Mouse (Mus musculus) megakaryocyte, embryonic 14.5 days (primary cell): Measurements from ENCODE around the gene Sct. TPM values are rescaled to one million over a fixed set of nuclear protein-coding genes. Genes with fewer than 3 reads are reported as not detected.
A peak's percentile ranks its signal among the peaks of the same experiment; 100 is the strongest.

Source experiments
- H3K27me3 ChIP-seq: replicated peaks from 2 replicates; pipeline ENCODE3; 2012; ENCODE audit warnings: inconsistent platforms
- H3K36me3 ChIP-seq: replicated peaks from 2 replicates; pipeline ENCODE3; 2012; ENCODE audit warnings: low read length, inconsistent platforms, mixed read lengths
- H3K4me1 ChIP-seq: 2 replicates; pipeline ENCODE4 v1.6.1; 2012; ENCODE audit warnings: inconsistent platforms
- H3K4me3 ChIP-seq: replicated peaks from 2 replicates; pipeline ENCODE3; 2012; ENCODE audit warnings: moderate library complexity, mild to moderate bottlenecking, inconsistent platforms
- H3K9me3 ChIP-seq: 2 replicates; pipeline ENCODE4 v1.6.1; 2012; ENCODE audit warnings: inconsistent platforms
- FLI1 ChIP-seq: IDR thresholded peaks from 2 replicates; pipeline ENCODE4 v1.6.1; 2012; ENCODE audit warnings: low read length, inconsistent platforms, mixed read lengths
- GATA1 ChIP-seq: IDR thresholded peaks from 3 replicates; pipeline ENCODE4 v1.6.1; 2012; ENCODE audit warnings: mixed read lengths, low read length, inconsistent platforms, borderline replicate concordance
- polyA plus RNA-seq: library from polyadenylated mRNA; stranded (reverse); fragments of >175 nt; gene quantifications from 2 replicates; pipeline ENCODE4 v1.2.3, GENCODE M21; 2012; ENCODE audit warnings: low replicate concordance; ENCODE audit not compliant: insufficient read depth

The Sct gene
- not detected in 2 replicates for polyA plus RNA-seq

DNA sequence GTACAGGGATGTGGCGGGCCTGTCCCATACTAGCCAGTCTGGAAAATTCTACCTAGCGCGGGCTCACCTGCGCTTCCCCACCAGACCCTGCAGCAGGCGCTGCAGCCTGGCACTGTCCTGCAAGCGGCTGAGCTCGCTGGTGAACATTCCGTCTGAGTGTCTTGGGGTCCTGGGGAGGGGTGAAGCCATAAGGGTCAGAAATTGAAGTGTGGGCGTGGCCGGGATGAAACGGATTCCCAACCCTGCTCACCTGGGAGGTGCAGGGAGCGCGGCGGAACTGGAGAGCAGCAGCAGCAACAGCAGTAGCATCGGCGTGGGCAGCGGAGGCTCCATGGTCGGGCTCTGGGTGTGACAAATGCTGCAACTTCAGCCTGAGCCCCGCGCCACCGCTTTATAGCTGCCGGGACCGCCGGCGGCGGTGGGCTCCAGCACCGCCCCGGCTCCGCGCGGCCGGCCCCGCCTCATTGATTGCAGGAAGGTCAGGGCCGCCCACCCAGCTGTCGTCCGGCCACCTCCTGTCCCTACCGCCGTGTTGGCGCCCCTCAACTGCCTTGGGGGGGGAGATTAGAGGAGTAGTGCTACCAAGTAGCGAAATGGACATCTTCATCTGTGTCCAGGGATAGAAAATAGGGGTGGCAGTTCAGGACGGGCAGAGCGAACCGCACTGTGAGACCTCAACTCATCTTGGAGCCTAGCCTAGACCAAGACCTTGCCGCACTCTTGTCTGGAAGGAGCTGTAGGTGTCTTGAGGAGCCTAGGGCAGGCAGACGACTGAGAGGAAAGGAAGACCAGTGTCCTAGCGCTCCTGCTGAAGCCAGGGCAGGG is at the start of gene Sct:
Gene Sct, minus strand, starts transcription at position 368 of the 825 bp plus-strand sequence.
- no peak for TF ChIP-seq FLI1
- TF ChIP-seq GATA1 = no peak
- Histone ChIP-seq H3K36me3 (no peaks in the 10 kb centered on the region), H3K27me3 (peaks cover 82% of the 10 kb centered on the region), H3K4me3 (peak within 1 kb of the TSS; percentile 85), H3K9me3 (no peaks in the 10 kb centered on the region), H3K4me1 (peaks cover 42% of the 10 kb centered on the region)

DNA sequence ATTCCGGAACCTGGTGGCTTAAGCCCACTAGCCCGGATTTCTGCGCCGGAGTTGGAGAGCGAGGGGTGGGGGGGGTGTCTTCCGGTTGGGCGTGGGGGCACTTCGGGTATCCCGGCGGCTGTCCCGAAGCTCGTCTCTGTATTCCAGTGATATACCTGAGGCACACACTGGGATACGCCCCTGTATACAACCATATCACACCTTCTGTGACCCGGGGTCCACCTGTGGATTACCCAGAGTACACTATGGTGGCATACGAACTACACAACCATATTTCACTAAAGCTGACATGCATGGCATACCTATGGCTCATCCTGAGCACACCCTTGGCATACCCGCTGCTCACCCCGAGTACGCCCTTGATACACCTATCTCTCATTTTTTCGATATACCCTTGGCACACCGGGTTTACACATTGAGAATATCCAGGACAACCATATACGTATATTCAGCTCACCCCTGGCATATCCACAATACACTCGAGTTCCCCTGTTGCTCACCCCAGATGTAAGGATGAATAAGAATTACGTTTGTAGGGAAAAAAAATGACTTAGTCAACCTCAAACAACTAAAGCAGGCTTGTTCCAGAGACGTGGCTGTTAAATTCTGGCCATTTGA is 49.5 kb upstream of the Sct start:
- peaks cover 4% of the 10 kb centered on the region for H3K27me3 ChIP-seq
- H3K4me3 ChIP-seq = peak overlapping the region; percentile 97
- no peak for TF ChIP-seq FLI1
- TF ChIP-seq GATA1 = no peak
- H3K4me1 ChIP-seq = peaks cover 40% of the 10 kb centered on the region
- H3K36me3 ChIP-seq = peaks cover 28% of the 10 kb centered on the region
- H3K9me3 ChIP-seq = no peaks in the 10 kb centered on the region

DNA sequence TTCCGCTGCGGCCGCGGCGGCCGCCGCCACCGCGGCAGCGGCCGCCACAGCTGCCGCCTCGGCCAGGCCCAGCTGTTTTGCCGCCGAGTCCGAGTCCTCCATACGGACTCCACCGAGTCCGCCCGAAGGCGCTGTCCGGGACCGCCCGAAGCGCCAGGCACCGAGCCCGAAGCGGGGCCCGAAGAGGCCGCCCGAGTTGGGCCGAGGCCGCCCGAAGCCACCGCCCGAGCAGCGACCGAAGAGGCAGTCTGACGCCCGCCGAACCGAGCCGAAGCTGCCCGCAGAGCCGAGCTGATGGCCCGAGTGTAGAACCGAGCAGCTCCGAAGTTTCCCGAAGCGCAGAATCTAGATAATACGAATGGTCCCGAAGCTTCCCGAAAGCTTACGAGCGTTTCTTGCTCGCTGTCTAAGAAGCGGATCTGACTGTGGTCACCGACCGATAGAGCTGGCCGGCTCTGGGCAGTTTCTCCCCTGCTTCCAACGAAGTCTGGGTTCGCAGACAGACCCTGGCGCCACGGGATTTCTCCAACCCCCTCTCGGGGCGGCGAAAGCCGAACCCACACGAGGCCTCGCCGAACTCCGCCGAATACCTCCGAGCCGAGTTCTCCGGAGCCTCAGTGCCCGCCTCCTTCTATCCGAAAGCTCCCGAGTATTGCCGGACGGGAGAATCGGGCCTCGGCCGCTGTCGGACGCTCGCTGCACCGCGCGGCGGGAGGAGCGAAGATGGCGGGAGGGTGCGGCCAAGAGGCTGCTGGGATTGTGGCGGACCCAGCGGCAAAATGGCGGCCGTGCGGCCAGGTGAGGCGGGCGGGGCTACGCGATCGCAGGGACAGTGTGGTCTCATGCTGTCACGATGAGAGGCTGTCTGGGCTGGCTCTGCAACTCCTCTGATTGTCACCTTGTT is 48.8 kb upstream of the Sct start, which contains the start of the genes Deaf1 and Tmem80:
Gene Deaf1, minus strand, starts transcription at position 222 of the 904 bp plus-strand sequence.
Gene Tmem80, plus strand, starts transcription at position 271 of the 904 bp plus-strand sequence.
- Histone ChIP-seq H3K4me3 (peak within 1 kb of the TSS; percentile 97), H3K4me1 (peaks cover 47% of the 10 kb centered on the region), H3K36me3 (peaks cover 28% of the 10 kb centered on the region), H3K27me3 (peaks cover 4% of the 10 kb centered on the region), H3K9me3 (no peaks in the 10 kb centered on the region)
- TF ChIP-seq FLI1 (no peak), GATA1 (no peak)

DNA sequence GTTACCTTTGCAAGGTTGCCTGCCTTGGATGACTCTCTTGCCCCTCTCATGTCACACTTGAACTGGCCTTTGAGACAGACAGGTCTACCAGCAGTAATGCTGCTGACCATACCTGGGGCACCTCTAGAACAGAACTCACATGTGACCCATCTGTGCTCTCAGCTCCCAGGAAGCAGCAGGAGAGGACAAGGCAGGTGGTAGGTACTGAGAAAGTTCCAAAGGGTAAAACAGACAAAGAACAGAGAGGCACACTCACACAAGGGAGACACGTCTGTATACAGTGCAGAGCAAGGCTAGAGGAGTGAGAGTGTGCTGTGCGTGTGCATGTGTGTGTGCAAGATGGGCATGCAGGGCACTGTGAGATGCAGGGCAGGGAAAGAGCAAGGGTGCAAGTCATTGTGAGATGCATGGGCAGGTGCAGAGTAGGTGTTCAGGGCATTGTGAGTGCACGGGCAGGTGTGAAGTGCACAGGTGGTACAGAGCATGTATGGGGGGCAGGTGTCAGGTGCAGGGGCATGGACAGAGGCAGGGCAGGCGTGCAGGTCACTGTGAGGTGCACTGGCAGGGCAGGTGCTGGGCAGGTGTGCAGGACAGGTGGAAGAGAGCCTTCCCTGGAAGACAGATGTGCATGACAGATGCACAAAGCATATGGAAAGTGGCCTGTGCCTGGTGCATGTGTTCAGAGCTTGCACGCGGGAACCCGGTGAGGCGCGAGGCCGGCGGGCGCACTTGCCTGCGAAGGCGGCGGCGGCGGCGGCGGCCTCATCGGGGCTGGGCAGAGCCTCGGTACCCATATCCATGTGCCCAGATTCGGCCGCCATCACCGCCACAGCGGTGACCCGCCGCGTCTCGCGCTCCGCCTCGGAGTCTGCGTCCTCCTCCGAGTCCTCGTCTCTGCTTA is 47.9 kb upstream of the Sct start:
- H3K4me3 ChIP-seq = peak overlapping the region; percentile 97
- TF ChIP-seq GATA1 (no peak), FLI1 (no peak)
- peaks cover 30% of the 10 kb centered on the region for H3K36me3 ChIP-seq
- H3K27me3 ChIP-seq = peaks cover 4% of the 10 kb centered on the region
- peaks cover 54% of the 10 kb centered on the region for H3K4me1 ChIP-seq
- no peaks in the 10 kb centered on the region for H3K9me3 ChIP-seq

GRCm38 (mm10) chr7:141324686-141325085 is 45.8 kb upstream of the Sct start:
- Histone ChIP-seq H3K27me3 (peaks cover 4% of the 10 kb centered on the region), H3K4me1 (peaks cover 53% of the 10 kb centered on the region), H3K4me3 (no peak overlapping the region), H3K36me3 (peaks cover 51% of the 10 kb centered on the region), H3K9me3 (no peaks in the 10 kb centered on the region)
- TF ChIP-seq FLI1 (no peak), GATA1 (no peak)

DNA sequence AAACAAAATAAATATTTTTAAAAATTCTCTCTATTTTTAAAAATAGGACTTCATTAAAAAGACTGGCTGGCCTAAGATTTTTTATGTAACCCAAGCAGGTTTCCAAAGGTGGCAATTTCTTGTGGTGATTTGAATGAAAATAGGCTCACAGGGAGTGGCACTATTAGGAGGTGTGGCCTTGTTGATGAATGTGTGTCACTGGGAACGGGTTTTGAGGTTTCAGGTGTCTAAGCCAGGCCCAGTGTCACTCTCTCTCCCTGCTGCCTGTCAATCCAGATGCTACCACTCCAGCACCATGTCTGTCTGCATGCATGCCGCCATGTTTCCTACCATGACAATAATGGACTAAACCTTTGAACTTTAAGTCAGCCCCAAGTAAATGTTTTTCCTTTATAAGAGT is 40.5 kb upstream of the Sct start:
- H3K36me3 ChIP-seq = peaks cover 98% of the 10 kb centered on the region
- TF ChIP-seq GATA1 (no peak), FLI1 (no peak)
- no peaks in the 10 kb centered on the region for H3K9me3 ChIP-seq
- H3K27me3 ChIP-seq = no peaks in the 10 kb centered on the region
- peaks cover 18% of the 10 kb centered on the region for H3K4me1 ChIP-seq
- no peak overlapping the region for H3K4me3 ChIP-seq

GRCm38 (mm10) chr7:141317619-141318132 is 38.7 kb upstream of the Sct start:
- H3K36me3 ChIP-seq = peaks cover 97% of the 10 kb centered on the region
- TF ChIP-seq FLI1 = no peak
- TF ChIP-seq GATA1 = no peak
- H3K4me3 ChIP-seq = no peak overlapping the region
- H3K4me1 ChIP-seq = peaks cover 7% of the 10 kb centered on the region
- H3K9me3 ChIP-seq = no peaks in the 10 kb centered on the region
- no peaks in the 10 kb centered on the region for H3K27me3 ChIP-seq

DNA sequence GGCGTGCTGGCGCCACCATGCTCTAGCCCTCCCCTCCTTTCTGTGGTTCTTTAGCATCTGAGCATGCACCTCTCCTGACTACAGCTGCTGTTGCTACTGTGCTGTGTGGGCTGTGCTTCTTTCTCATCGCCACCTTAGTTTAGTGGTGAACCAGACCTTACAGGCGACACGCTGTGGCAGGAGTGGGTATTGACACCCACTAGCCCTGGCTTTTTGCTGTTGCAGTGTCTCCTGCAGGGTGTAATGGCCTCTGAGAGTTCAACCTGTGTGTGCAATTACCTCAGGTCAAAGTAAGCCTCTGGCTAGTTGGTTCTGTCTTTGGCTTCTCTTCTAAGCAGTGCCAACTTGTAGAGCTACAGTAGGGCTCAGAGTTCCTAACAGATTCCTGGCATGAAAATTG is 37.0 kb upstream of the Sct start:
- Histone ChIP-seq H3K27me3 (no peaks in the 10 kb centered on the region), H3K36me3 (peaks cover 97% of the 10 kb centered on the region), H3K4me1 (peaks cover 8% of the 10 kb centered on the region), H3K9me3 (no peaks in the 10 kb centered on the region), H3K4me3 (no peak overlapping the region)
- TF ChIP-seq FLI1 = no peak
- no peak for TF ChIP-seq GATA1

DNA sequence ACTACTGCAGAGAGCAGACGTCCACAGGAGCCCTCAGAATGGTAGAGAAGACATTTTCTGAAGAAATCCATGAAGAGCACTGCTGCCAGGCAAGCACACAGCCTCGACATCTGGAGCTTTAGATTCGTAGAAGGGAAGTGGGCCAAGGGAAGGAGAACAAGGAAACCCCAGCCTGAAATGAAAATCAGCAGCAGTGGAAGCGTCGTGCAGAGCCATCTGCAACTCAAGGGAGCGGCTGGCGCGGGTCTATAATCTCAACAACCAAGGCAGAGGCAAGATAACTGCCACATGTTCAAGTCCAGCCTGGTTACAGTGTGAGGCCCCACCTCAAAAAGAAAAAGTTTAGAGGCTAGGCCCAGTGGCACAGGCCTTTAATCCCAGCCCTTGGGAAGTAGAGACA is 36.1 kb upstream of the Sct start:
- peaks cover 97% of the 10 kb centered on the region for H3K36me3 ChIP-seq

More for the DNA sequence above, 36.1 kb upstream of the Sct start:
- Histone ChIP-seq H3K27me3 (no peaks in the 10 kb centered on the region), H3K4me1 (peaks cover 11% of the 10 kb centered on the region), H3K9me3 (no peaks in the 10 kb centered on the region), H3K4me3 (no peak overlapping the region)
- no peak for TF ChIP-seq GATA1
- TF ChIP-seq FLI1 = no peak
